Mouse (Mus musculus) C2C12 (cell line): ENCODE results near the gene Gm20388.

Experiments
- CTCF ChIP-seq: IDR thresholded peaks from one replicate; pipeline ENCODE4 v1.5.1; 2011; ENCODE audit not compliant: control insufficient read depth, insufficient read depth, insufficient read length
- MAX ChIP-seq: IDR thresholded peaks from one replicate; pipeline ENCODE4 v1.6.1; 2011; ENCODE audit warnings: mild to moderate bottlenecking, control low read depth
- USF1 ChIP-seq: IDR thresholded peaks from one replicate; pipeline ENCODE4 v1.6.1; 2011; ENCODE audit warnings: low read depth, mild to moderate bottlenecking, control low read depth, moderate library complexity

DNA sequence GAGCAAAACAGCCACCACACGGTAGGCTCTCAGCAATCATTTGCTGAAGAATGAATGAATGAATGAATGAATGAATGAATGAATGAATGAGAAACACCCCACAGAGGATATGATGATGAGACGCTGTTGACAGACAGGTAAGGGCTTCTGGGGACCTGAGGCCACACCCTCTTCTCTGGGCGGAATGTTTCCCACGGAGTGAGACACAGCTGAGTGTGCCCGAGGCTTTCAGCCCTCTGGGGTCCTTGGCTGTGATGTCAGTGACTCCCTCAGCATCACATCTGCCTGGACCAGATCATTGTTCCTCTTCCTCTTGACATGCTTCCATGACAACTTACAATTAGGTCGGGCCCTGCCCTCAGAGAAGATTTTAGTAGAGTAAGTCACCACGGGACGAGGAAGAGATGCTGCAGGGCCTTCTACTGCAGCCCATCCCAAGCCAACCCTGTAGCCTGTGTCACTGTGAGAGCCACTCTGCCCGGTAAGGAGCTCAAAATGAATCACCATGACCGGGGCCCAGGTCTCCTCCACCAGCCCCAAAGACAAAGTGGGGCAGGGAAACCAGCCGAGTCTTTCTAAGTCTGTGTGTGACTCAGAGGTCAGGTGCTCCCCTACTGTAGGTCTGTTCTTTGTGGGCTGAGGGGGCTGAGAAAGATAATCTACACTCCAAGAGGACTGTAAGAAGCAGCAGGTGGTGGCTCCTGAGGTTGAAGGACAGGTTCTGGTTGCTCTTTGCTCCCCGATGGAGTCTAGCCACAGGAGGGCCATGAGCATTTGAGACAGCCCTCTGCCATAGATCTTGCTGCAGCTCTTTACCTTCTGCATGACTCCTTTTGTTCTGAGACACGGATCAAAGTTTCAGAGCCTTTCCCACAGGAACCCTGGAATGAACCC is 3844.1 kb downstream of the Gm20388 start:
- TF ChIP-seq USF1, result no peak
- no peak for TF ChIP-seq CTCF
- no peak for TF ChIP-seq MAX
